Mouse (Mus musculus): ENCODE data around the gene Trp63.
A peak's percentile ranks its signal among the peaks of the same experiment; 100 is the strongest.

Gene Trp63

DNA sequence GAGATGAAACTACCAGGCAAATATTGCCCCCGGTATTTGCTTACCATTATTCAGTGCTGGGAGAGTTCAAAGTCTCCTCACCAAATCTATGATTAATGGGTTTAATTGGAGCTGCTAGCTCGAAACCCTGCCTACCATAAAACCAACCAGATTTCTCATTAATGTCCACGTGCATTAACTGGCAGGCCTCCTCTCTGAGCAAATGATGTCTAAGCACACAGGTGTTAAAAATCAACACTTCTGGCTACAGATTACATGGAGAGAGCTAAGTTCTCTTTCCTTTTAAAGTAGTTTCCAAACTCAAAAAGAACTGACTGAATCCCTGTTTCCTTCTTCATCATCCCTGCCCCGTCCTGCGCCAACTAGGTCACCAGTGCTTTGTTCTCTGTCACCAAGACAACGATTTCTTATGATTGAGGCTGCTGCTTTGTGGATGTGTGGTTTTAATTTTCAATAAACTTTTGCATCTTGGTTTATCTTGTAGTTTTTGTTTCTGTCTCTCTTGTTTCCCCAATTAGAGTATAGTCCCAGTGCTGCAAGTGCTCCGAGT lies 193.9 kb downstream of the Trp63 start:
- peak; percentile 66 for DNase-seq

DNA sequence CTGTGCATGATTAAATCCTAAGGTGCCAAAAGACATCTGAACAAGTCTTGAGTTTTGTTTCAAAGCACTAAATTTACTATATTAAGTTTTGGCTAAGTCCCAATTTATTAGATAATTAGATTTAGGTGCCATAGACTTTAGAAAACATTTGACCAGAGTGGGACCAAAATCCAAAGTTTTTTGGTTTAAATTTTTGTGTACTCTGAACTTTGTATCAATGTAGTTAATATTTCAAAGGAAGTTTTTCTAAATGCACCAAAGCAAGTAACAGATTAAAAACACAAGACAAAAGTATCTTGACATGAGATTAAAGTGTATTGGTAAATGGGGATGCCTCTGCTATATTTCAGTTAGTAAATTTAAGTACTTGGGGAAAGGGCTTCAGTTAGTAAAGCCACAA lies 194.6 kb downstream of the Trp63 start:
- DNase-seq = no peak

DNA sequence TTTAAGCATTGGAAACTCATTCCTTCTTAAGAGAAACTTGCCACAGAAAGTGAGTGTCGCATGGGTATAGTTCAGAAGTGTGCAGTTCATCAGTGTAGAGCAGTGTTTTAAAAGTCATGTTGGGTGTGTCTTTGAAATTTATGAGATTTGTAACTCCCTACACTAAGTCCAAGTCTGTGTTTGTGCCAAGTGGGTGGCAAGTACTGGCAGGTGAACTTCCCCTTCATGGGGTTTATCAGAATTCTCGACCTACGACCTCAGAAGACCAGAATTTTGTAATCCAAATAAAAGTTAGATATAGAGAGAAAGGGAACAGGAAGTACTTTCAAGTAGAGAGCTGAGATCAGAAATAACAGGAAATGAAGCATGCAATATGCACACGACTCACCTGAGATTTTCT lies 215.5 kb downstream of the Trp63 start:
- DNase-seq = no peak

DNA sequence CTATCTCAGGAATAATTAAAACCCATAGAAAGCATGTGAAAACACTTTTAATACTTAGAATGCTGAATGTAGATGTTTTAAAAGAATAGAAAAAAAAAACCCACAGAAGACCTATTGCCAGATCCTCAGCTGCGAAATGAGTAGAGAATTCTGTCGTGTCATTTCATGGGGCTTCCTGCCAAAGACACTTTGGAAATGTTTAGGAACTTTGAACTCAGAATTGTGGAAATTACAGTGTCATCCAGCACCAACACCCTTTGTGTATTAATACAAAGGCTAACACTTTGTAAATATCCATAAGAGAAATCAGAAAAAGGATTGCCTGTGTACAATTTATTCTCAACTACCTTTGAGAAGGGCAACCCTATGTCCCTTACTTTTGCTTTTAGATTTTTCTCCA lies 216.1 kb downstream of the Trp63 start:
- no peak for DNase-seq

DNA sequence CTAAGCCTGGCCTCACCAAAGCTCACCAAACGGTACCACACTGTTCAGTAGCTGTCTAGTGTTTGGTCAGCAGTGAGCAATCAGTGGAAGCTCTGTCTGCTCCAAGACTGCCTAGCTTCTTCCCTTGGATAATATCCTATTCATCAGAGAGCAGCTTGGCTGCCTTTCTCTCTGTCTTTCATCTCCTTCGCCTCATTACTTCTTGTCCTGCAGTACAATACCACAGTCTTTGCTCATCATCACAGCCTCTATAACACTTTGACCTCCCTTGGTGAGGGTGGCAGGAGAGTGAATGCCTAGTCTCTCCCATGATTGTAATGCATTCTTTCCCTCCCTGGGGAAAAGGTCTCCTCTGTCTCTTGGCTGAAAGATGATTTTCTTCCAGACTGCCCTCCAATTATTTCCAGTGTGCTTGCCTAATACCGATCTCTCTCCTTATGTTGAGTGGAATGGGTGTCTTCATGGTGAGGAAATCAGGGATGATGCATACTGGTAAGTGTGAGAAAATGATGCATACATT lies 216.9 kb downstream of the Trp63 start:
- peak; percentile 10 for DNase-seq

DNA sequence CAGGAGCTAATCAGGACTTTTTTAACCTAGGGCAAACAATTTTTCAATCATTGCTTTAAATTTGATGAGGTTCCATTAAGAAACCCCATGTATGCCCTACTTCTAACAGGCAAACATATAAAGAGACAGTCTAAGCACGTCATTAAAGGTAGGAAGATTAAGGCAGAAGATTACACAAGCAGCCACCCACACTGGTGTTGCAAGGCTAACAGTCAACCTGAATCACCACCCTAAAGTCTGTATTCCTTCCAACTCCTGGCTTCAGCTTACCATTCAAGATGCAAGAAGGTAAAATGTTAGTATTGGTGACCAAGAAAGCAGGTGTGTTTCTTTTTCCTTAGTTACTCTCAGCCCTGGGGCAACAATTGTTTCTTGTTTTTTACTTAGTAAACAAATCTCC lies 228.6 kb downstream of the Trp63 start:
- DNase-seq = no peak

DNA sequence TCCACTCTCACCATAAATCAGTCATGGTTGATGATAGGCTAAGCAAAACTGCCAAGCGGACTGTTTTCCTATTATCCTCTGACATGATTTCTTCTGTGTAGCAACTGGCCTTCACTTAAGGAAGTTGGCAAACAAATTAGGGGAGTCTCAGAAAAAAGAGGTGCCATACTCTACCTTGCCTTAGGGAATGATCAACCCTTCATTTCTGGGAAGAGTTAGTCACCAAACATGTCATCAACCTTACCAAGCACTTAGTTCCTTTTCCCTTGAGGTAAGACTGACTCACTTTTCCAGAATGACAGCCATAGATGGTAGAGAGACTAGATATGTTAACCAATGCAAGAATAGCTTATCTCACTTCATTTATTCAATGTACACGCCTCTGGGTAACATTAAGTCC lies 250.6 kb downstream of the Trp63 start:
- DNase-seq = no peak

Data from retina, postnatal 1 day (tissue).